Mouse (Mus musculus) heart, embryonic 14.5 days (tissue): Measurements from ENCODE around the gene Nle1. TPM values are rescaled to one million over a fixed set of nuclear protein-coding genes. Genes with fewer than 3 reads are reported as not detected.
"Not testable (repeated sequence)": the region's sequence is repeated elsewhere in the genome, so short reads cannot be mapped to it uniquely, and the experiment has no call there.

Experiments used
- ATAC-seq: fragments of 200-750 bp; cut with Nextera tagmentation; 2 replicates; pipeline ENCODE4 v1.8.0; 2017; ENCODE audit warnings: low read depth, moderate TSS enrichment; ENCODE audit not compliant: insufficient number of reproducible peaks, insufficient read depth, low FRiP score
- H3K27ac ChIP-seq, 2 experiments: fragments of 200-500 bp in 1 of 2; fragments of 300-500 bp in 1 of 2; sonication (generic) in 1 of 2; replicated peaks in 1 of 2; 2 replicates each; pipeline ENCODE4 v1.5.1; 2012 to 2014; ENCODE audit warnings: low read depth in 2 of 2, low read length in 2 of 2, control low read depth in 1 of 2, mild to moderate bottlenecking in 1 of 2, mixed read lengths in 1 of 2; ENCODE audit not compliant: control insufficient read depth in 1 of 2, insufficient read depth in 1 of 2
- H3K27me3 ChIP-seq: fragments of 300-500 bp; sonication (generic); 2 replicates; pipeline ENCODE4 v1.6.1; 2014; ENCODE audit warnings: mild to moderate bottlenecking, low read length, control low read depth; ENCODE audit not compliant: control insufficient read depth, insufficient read depth
- H3K36me3 ChIP-seq: fragments of 300-500 bp; sonication (generic); 2 replicates; pipeline ENCODE4 v1.6.1; 2014; ENCODE audit warnings: mild to moderate bottlenecking, control low read depth, low read length, mixed read lengths; ENCODE audit not compliant: control insufficient read depth, insufficient read depth
- H3K4me1 ChIP-seq, 2 experiments: fragments of 200-500 bp in 1 of 2; fragments of 300-500 bp in 1 of 2; sonication (generic) in 1 of 2; 2 replicates each; pipeline ENCODE4 v1.6.1; 2012 to 2014; ENCODE audit warnings: low read length in 2 of 2, control low read depth in 1 of 2, mixed read lengths in 1 of 2; ENCODE audit not compliant: control insufficient read depth in 2 of 2, insufficient read depth in 2 of 2
- H3K4me2 ChIP-seq: fragments of 300-500 bp; sonication (generic); 2 replicates; pipeline ENCODE4 v1.6.1; 2014; ENCODE audit warnings: mild to moderate bottlenecking, low read length
- H3K4me3 ChIP-seq, 2 experiments: fragments of 200-500 bp in 1 of 2; fragments of 300-500 bp in 1 of 2; sonication (generic) in 1 of 2; 2 replicates each; pipeline ENCODE4 v1.5.1; 2012 to 2014; ENCODE audit warnings: low read length in 2 of 2, mild to moderate bottlenecking in 2 of 2, control low read depth in 1 of 2, low read depth in 1 of 2, moderate library complexity in 1 of 2; ENCODE audit not compliant: control insufficient read depth in 1 of 2, insufficient read depth in 1 of 2
- H3K9ac ChIP-seq: fragments of 300-500 bp; sonication (generic); 2 replicates; pipeline ENCODE4 v1.6.1; 2014; ENCODE audit warnings: mild to moderate bottlenecking, low read length
- H3K9me3 ChIP-seq: fragments of 300-500 bp; sonication (generic); 2 replicates; pipeline ENCODE4 v1.6.1; 2016; ENCODE audit warnings: low read length, control low read depth; ENCODE audit not compliant: control insufficient read depth
- WGBS: fragments of 180-500 bp; shearing (Covaris S2); extraction: QIAGEN DNeasy Blood & Tissue Kit; methylation state at CpG from one replicate; pipeline ENCODE4 v1.1.7; 2014; 5-methylcytosine and 5-hydroxymethylcytosine counted together
- polyA plus RNA-seq: library from polyadenylated mRNA; unstranded; fragments of >200 nt; fragmentation: Nextera tagmentation; extraction: Ambion mirVana; gene quantifications from 2 replicates; pipeline ENCODE4 v1.2.1, GENCODE M21; 2014

The Nle1 gene
- polyA plus RNA-seq, 1 experiment from 2014 or later = 18.8 TPM

DNA sequence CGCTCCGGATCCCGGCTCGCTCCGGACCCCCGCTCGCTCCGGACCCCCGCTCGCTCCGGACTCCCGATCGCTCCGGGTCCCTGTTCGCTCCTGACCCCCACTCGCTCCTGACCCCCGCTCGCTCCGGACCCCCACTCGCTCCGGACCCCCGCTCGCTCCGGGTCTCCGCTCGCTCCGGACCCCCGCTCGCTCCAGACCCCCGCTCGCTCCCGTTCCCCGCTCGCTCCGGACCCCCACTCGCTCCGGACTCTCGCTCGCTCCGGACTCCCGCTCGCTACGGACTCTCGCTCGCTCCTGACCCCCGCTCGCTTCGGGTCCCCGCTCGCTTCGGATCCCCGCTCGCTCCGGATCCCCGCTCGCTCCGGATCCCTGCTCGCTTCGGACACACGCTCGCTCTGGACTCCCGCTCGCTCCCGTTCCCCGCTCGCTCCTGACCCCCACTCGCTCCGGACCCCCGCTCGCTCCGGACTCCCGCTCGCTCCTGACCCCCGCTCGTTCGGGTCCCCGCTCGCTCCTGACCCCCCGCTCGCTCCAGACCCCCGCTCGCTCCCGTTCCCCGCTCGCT lies 22.3 kb upstream of the Nle1 start:
- Histone ChIP-seq H3K4me2 (peak overlapping the region; percentile 74), H3K36me3 (peaks cover 74% of the 10 kb centered on the region), H3K9ac (peak overlapping the region; percentile 68), H3K4me3 (peak overlapping the region; percentile 49 to 53)
- H3K9me3 ChIP-seq, H3K27me3 ChIP-seq, H3K27ac ChIP-seq, H3K4me1 ChIP-seq, ATAC-seq: not testable (repeated sequence)
- 21% methylated on average over 77 of the region's 85 CpGs for WGBS

DNA sequence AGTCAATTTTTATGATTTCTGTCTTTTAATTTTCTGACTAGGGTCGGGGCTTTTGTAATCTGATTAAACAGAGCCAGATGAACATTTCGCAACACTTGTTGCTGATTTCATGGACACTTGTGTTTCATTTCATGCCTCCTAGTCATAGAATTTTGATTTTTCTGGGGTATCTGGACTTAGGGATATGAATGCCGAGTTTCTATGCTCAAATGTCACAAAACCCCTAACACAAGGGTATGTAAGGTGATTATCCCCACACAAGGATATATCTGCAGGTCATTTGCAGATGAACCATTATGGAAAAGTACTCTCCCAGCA lies 21.4 kb upstream of the Nle1 start:
- 0 out of 2 replicates have a peak, but pooled peaks cover 4% of the 10 kb centered on the region for H3K27me3 ChIP-seq
- no peaks in the 10 kb centered on the region; the same call in 1 of the 2 replicates for H3K9me3 ChIP-seq
- peaks cover 10 to 16% of the 10 kb centered on the region in 2 experiments; a peak in 3 of 4 replicates for H3K4me1 ChIP-seq
- H3K4me3 ChIP-seq = no peak overlapping the region
- no peak for ATAC-seq
- H3K4me2 ChIP-seq = no peak overlapping the region
- WGBS = 72% methylated on average over 3 of the region's 3 CpGs
- H3K36me3 ChIP-seq = peaks cover 77% of the 10 kb centered on the region
- no peak overlapping the region for H3K9ac ChIP-seq
- H3K27ac ChIP-seq = no peak overlapping the region

GRCm38 (mm10) chr11:82928897-82929632 lies 20.9 kb upstream of the Nle1 start:
- no peak for ATAC-seq
- H3K36me3 ChIP-seq = peaks cover 77% of the 10 kb centered on the region

GRCm38 (mm10) chr11:82923910-82924309 lies 15.7 kb upstream of the Nle1 start:
- Histone ChIP-seq H3K4me1 (peaks cover 10 to 11% of the 10 kb centered on the region in 2 experiments; a peak in 3 of 4 replicates), H3K36me3 (peaks cover 96% of the 10 kb centered on the region)
- not testable (repeated sequence) for H3K27me3 ChIP-seq, ATAC-seq, H3K9me3 ChIP-seq, H3K9ac ChIP-seq, H3K27ac ChIP-seq, H3K4me2 ChIP-seq, H3K4me3 ChIP-seq
- WGBS = 78% methylated on average over 6 of the region's 6 CpGs

More at GRCm38 (mm10) chr11:82928897-82929632, 20.9 kb upstream of the Nle1 start:
- 0 out of 2 replicates have a peak, but pooled peaks cover 4% of the 10 kb centered on the region for H3K27me3 ChIP-seq
- no peak overlapping the region for H3K9ac ChIP-seq
- no peak overlapping the region for H3K27ac ChIP-seq
- WGBS = 61% methylated on average over 20 of the region's 20 CpGs
- no peak overlapping the region for H3K4me2 ChIP-seq
- no peak overlapping the region for H3K4me3 ChIP-seq
- no peaks in the 10 kb centered on the region; the same call in 1 of the 2 replicates for H3K9me3 ChIP-seq
- H3K4me1 ChIP-seq = peaks cover 10 to 16% of the 10 kb centered on the region in 2 experiments; a peak in 3 of 4 replicates

GRCm38 (mm10) chr11:82921691-82922090 lies 13.5 kb upstream of the Nle1 start:
- Histone ChIP-seq H3K27ac (no peak overlapping the region), H3K4me2 (no peak overlapping the region), H3K9me3 (no peaks in the 10 kb centered on the region), H3K27me3 (no peaks in the 10 kb centered on the region), H3K9ac (no peak overlapping the region), H3K4me1 (peaks cover 10 to 11% of the 10 kb centered on the region in 2 experiments; a peak in 3 of 4 replicates), H3K4me3 (no peak overlapping the region), H3K36me3 (peaks cover 96% of the 10 kb centered on the region)
- ATAC-seq = no peak
- WGBS = 80% methylated on average over 4 of the region's 4 CpGs

- Histone ChIP-seq H3K27me3 (no peaks in the 10 kb centered on the region), H3K36me3 (peaks cover 96% of the 10 kb centered on the region), H3K4me2 (no peak overlapping the region), H3K9ac (no peak overlapping the region), H3K4me3 (no peak overlapping the region), H3K27ac (no peak overlapping the region), H3K4me1 (peaks cover 8 to 10% of the 10 kb centered on the region in 2 experiments; a peak in 3 of 4 replicates), H3K9me3 (no peaks in the 10 kb centered on the region)
- no peak for ATAC-seq
- 51% methylated on average over 10 of the region's 10 CpGs for WGBS
Measured at GRCm38 (mm10) chr11:82920768-82921167, 12.6 kb upstream of the Nle1 start.

- WGBS = 6% methylated on average over 16 of the region's 16 CpGs
- Histone ChIP-seq H3K9me3 (no peaks in the 10 kb centered on the region), H3K36me3 (peaks cover 48% of the 10 kb centered on the region), H3K4me2 (peak overlapping the region; percentile 85), H3K27me3 (no peaks in the 10 kb centered on the region), H3K4me1 (peaks cover 15 to 39% of the 10 kb centered on the region in 2 experiments), H3K27ac (0 out of 4 replicates have a peak overlapping the region, but pooled peaks of 1 of the 2 experiments have one; percentile 10), H3K4me3 (peak overlapping the region in 1 of 2 experiments; percentile 20; a peak in 1 of 4 replicates), H3K9ac (no peak overlapping the region)
- ATAC-seq = no peak
Measured at GRCm38 (mm10) chr11:82914711-82915352, 6.6 kb upstream of the Nle1 start.
